Mouse (Mus musculus) heart, embryonic 10.5 days (tissue): ENCODE results near the gene Rrad. TPM values are rescaled to one million over a fixed set of nuclear protein-coding genes. Genes with fewer than 3 reads are reported as not detected.
A peak's percentile ranks its signal among the peaks of the same experiment; 100 is the strongest.

Source experiments
- DNase-seq: peaks from one replicate; pipeline ENCODE4 v3.0.0-alpha.2; 2017; ENCODE audit warnings: low spot score
- H3K27ac ChIP-seq: fragments of 300-500 bp; sonication (generic); 2 replicates; pipeline ENCODE4 v1.5.1; 2016; ENCODE audit warnings: mild to moderate bottlenecking
- H3K27me3 ChIP-seq: fragments of 300-500 bp; sonication (generic); 2 replicates; pipeline ENCODE4 v1.6.1; 2016; ENCODE audit warnings: mild to moderate bottlenecking; ENCODE audit not compliant: poor library complexity, insufficient read depth, severe bottlenecking
- H3K36me3 ChIP-seq: fragments of 300-500 bp; sonication (generic); 2 replicates; pipeline ENCODE4 v1.6.1; 2016; ENCODE audit warnings: mild to moderate bottlenecking, moderate library complexity
- H3K4me1 ChIP-seq: fragments of 300-500 bp; sonication (generic); 2 replicates; pipeline ENCODE4 v1.6.1; 2016; ENCODE audit warnings: mild to moderate bottlenecking
- H3K4me3 ChIP-seq: fragments of 300-500 bp; sonication (generic); 2 replicates; pipeline ENCODE4 v1.5.1; 2016; ENCODE audit warnings: mild to moderate bottlenecking, moderate library complexity
- H3K9me3 ChIP-seq: fragments of 300-500 bp; sonication (generic); 2 replicates; pipeline ENCODE4 v1.6.1; 2016; ENCODE audit warnings: mild to moderate bottlenecking, moderate library complexity
- WGBS: fragments of 180-500 bp; shearing (Covaris S2); methylation state at CpG from one replicate; pipeline ENCODE4 v1.1.7; 2016; 5-methylcytosine and 5-hydroxymethylcytosine counted together
- polyA plus RNA-seq: library from polyadenylated mRNA; unstranded; fragments of >200 nt; fragmentation: Nextera tagmentation; extraction: Ambion mirVana; gene quantifications from 2 replicates; pipeline ENCODE4 v1.2.1, GENCODE M21; 2016

Gene Rrad
- polyA plus RNA-seq, 1 experiment from 2014 or later: 200 TPM

GRCm38 (mm10) chr8:104591856-104592255 is 39.3 kb downstream of the Rrad start:
- 7% methylated on average over 9 of the region's 9 CpGs for WGBS
- Histone ChIP-seq H3K4me1 (peaks cover 14% of the 10 kb centered on the region), H3K27ac (peak overlapping the region; percentile 81), H3K4me3 (peak overlapping the region; percentile 75), H3K9me3 (no peaks in the 10 kb centered on the region), H3K36me3 (peaks cover 30% of the 10 kb centered on the region), H3K27me3 (no peaks in the 10 kb centered on the region)
- DNase-seq: no peak

- Histone ChIP-seq H3K27ac (peak within 1 kb of the TSS; percentile 81), H3K4me1 (peaks cover 14% of the 10 kb centered on the region), H3K9me3 (no peaks in the 10 kb centered on the region), H3K36me3 (peaks cover 26% of the 10 kb centered on the region), H3K27me3 (no peaks in the 10 kb centered on the region), H3K4me3 (peak within 1 kb of the TSS; percentile 75)
- WGBS: under 1% methylated on average over 44 of the region's 44 CpGs
- peak; percentile 97 for DNase-seq
These were observed 39.8 kb downstream of the Rrad start, which contains the start of gene Pdp2 for GRCm38 (mm10) chr8:104591133-104591834. Gene Pdp2 (plus strand): TSS chr8:104591451.

GRCm38 (mm10) chr8:104590284-104590683 is 40.8 kb downstream of the Rrad start:
- H3K4me3 ChIP-seq: no peak overlapping the region
- H3K27me3 ChIP-seq: no peaks in the 10 kb centered on the region
- peaks cover 18% of the 10 kb centered on the region for H3K36me3 ChIP-seq
- peaks cover 14% of the 10 kb centered on the region for H3K4me1 ChIP-seq
- DNase-seq: no peak
- H3K27ac ChIP-seq: no peak overlapping the region
- 77% methylated on average over 3 of the region's 3 CpGs for WGBS
- H3K9me3 ChIP-seq: no peaks in the 10 kb centered on the region

- H3K4me1 ChIP-seq: no peaks in the 10 kb centered on the region
- no peak overlapping the region for H3K4me3 ChIP-seq
- WGBS: 43% methylated on average over 1 of the region's 1 CpGs
- no peak for DNase-seq
- H3K27ac ChIP-seq: no peak overlapping the region
- H3K36me3 ChIP-seq: no peaks in the 10 kb centered on the region
- no peaks in the 10 kb centered on the region for H3K27me3 ChIP-seq
- no peaks in the 10 kb centered on the region for H3K9me3 ChIP-seq
These were observed 46.6 kb downstream of the Rrad start for GRCm38 (mm10) chr8:104584522-104584921.

Other genes with a start within 250 kb of the Rrad start
- gene Cmtm4, start 235.5 kb downstream of the Rrad start, polyA plus RNA-seq: 1.1 and 1.7 TPM in 2 replicates
- gene Dync1li2, start 188.3 kb downstream of the Rrad start, polyA plus RNA-seq: 50.8 and 58.6 TPM in 2 replicates
- gene Terb1, start 121.4 kb downstream of the Rrad start, polyA plus RNA-seq: 0.16 and 0.21 TPM in 2 replicates
- gene Nae1, start 96.7 kb downstream of the Rrad start, polyA plus RNA-seq: 91.2 and 95.6 TPM in 2 replicates
- gene Car7, start 96.6 kb downstream of the Rrad start, polyA plus RNA-seq: 0.90 and 2.3 TPM in 2 replicates
- gene Pdp2, start 39.9 kb downstream of the Rrad start, polyA plus RNA-seq: 10.9 and 11.0 TPM in 2 replicates
- 8.0 and 21.0 TPM in 2 replicates for gene Cdh16, start 6.9 kb downstream of the Rrad start, polyA plus RNA-seq
- gene Ciao2b, start 10.6 kb upstream of the Rrad start, polyA plus RNA-seq: 198 and 244 TPM in 2 replicates
- gene Ces2a, start 102.7 kb upstream of the Rrad start, polyA plus RNA-seq: not detected in 2 replicates
- gene Ces2b, start 200.2 kb upstream of the Rrad start, polyA plus RNA-seq: not detected in 2 replicates
- gene Ces2c, start 215.7 kb upstream of the Rrad start, polyA plus RNA-seq: not detected in 2 replicates